8 mouse cellular contexts compared by ENCODE assay signal in the genomic region with DNA sequence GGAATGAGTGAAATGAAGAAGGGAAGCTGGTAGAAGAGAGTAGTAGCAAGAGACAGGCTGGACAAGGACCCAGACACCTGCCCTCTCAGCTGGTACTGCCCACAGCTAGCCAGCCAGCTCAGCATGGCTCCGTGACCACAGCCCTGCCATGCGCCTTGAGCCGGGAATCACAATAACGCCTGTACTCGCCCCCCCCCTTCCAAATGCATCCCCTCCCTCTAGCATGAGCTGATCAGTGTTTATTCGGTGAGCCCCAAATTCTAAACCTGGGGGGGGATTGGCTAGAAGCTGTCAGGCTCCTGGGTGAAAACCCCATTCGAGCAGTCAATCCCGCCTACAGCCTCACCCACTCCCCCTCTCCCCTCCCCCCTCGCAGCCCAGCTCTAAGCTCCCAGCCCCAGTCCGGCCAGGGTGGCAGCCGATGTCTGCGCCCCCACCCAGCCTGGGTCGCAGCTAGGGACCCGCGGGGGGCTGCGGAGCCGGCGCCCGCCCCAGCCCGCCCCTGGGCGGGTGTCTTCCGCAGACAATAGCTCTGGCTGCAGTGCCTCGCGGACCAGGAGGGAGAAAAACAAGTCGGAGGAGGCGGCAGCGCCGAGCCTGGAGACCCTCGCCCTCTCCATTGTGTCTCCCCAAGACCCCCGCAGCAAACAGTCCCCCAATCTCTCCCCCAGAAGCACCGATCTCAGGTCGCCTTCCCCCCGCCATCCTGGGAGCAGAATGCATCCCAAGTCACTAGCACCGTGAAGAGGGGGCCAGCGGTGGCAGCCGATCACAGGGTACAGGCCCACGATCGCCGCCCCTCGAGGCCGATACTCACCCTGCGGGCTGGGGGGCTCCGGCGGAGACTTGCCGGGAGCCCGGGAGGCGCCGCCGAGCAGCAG. TPM values are rescaled to one million over a fixed set of nuclear protein-coding genes. Genes with fewer than 3 reads are reported as not detected.
DNase-seq lines count a peak whose midpoint lies in the region; ATAC-seq lines count a peak whose summit lies in the region.

No protein-coding gene starts in this region.

- peaks cover 13% of the 10 kb centered on the region for H3K4me1 ChIP-seq in erythroblast, embryonic 14.5 days (ENCODE audit: control insufficient read depth)
- peaks cover 37% of the 10 kb centered on the region for H3K4me1 ChIP-seq in kidney, embryonic 16.5 days (ENCODE audit: insufficient read depth, low read length)
- H3K4me1 ChIP-seq in midbrain, embryonic 15.5 days, result peaks cover 44% of the 10 kb centered on the region

- DNase-seq in ovary, postnatal 36 days (ENCODE audit: low spot score), result peak; percentile 46
- no peak for DNase-seq in ovary, postnatal 14 days (ENCODE audit: low spot score)
- peak; percentile 82 for DNase-seq in cerebellum, adult 11-12 months
- DNase-seq in c-Kit-positive CD71-positive TER-119-positive erythroid progenitor cells, embryonic 14.5 days (ENCODE audit: low spot score), result no peak
- no peak for DNase-seq in urinary bladder, postnatal 10 days (ENCODE audit: low spot score)

- peak overlapping the region; percentile 98 for H3K9ac ChIP-seq in kidney, embryonic 16.5 days (replicated peaks; ENCODE audit: low read length)
- peak overlapping the region; percentile 99 for H3K9ac ChIP-seq in midbrain, embryonic 15.5 days

- no peaks in the 10 kb centered on the region for H3K36me3 ChIP-seq in erythroblast, embryonic 14.5 days (ENCODE audit: control insufficient read depth)
- H3K36me3 ChIP-seq in kidney, embryonic 16.5 days (ENCODE audit: insufficient read depth, low read length), result peaks cover 10% of the 10 kb centered on the region
- H3K36me3 ChIP-seq in midbrain, embryonic 15.5 days (replicated peaks), result peaks cover 9% of the 10 kb centered on the region; the same call in 1 of the 2 replicates

- H3K27ac ChIP-seq in kidney, embryonic 16.5 days (ENCODE audit: low read length), result peak overlapping the region; percentile 91
- peak overlapping the region; percentile 99 for H3K27ac ChIP-seq in midbrain, embryonic 15.5 days

- H3K27me3 ChIP-seq in erythroblast, embryonic 14.5 days (ENCODE audit: control insufficient read depth), result peaks cover 88% of the 10 kb centered on the region
- H3K27me3 ChIP-seq in kidney, embryonic 16.5 days (ENCODE audit: insufficient read depth, low read length), result no peaks in the 10 kb centered on the region
- peaks cover 4% of the 10 kb centered on the region; the same call in 1 of the 2 replicates for H3K27me3 ChIP-seq in midbrain, embryonic 15.5 days (replicated peaks)

- under 1% methylated on average over 49 of the region's 49 CpGs for WGBS in kidney, embryonic 16.5 days
- under 1% methylated on average over 40 of the region's 49 CpGs for WGBS in midbrain, embryonic 15.5 days

- H3K9me3 ChIP-seq in erythroblast, embryonic 14.5 days (ENCODE audit: control insufficient read depth, low read length), result peaks cover 8% of the 10 kb centered on the region
- no peaks in the 10 kb centered on the region for H3K9me3 ChIP-seq in kidney, embryonic 16.5 days (ENCODE audit: low read length)
- no peaks in the 10 kb centered on the region for H3K9me3 ChIP-seq in midbrain, embryonic 15.5 days

- H3K4me2 ChIP-seq in kidney, embryonic 16.5 days (replicated peaks; ENCODE audit: low read depth, low read length), result peak overlapping the region; percentile 80
- peak overlapping the region; percentile 85 for H3K4me2 ChIP-seq in midbrain, embryonic 15.5 days

- peak; percentile 42 for ATAC-seq in kidney, embryonic 16.5 days (ENCODE audit: low FRiP score, low TSS enrichment)
- peak; percentile 68 for ATAC-seq in midbrain, embryonic 15.5 days (replicated peaks)

- peak overlapping the region; percentile 48 for H3K4me3 ChIP-seq in erythroblast, embryonic 14.5 days (replicated peaks)
- peak overlapping the region; percentile 89 for H3K4me3 ChIP-seq in kidney, embryonic 16.5 days (ENCODE audit: low read length)
- peak overlapping the region; percentile 97 for H3K4me3 ChIP-seq in midbrain, embryonic 15.5 days

RNA-seq across cellular contexts. Expression of gene Fam171a2, which starts 0.7 kb away (rescaled TPM):
- 0.01 and 0.02 TPM in 2 replicates for polyA plus RNA-seq in erythroblast, embryonic 14.5 days (2012)
- polyA plus RNA-seq in kidney, embryonic 16.5 days (2015; fragmentation: Nextera tagmentation; extraction: Ambion mirVana), result 5.3 and 5.8 TPM in 2 replicates
- polyA plus RNA-seq in midbrain, embryonic 15.5 days (2015; fragmentation: Nextera tagmentation; extraction: Ambion mirVana), result 28.7 and 36.4 TPM in 2 replicates

RNA-seq across cellular contexts. Expression of gene Grn, which starts 16.7 kb away (rescaled TPM):
- 1.8 and 2.6 TPM in 2 replicates for polyA plus RNA-seq in erythroblast, embryonic 14.5 days (2012)
- polyA plus RNA-seq in kidney, embryonic 16.5 days (2015; fragmentation: Nextera tagmentation; extraction: Ambion mirVana), result 208 and 213 TPM in 2 replicates
- 75.2 and 82.0 TPM in 2 replicates for polyA plus RNA-seq in midbrain, embryonic 15.5 days (2015; fragmentation: Nextera tagmentation; extraction: Ambion mirVana)

RNA-seq across cellular contexts. Expression of gene Itga2b, which starts 23.1 kb away (rescaled TPM):
- 1.7 and 2.4 TPM in 2 replicates for polyA plus RNA-seq in erythroblast, embryonic 14.5 days (2012)
- polyA plus RNA-seq in kidney, embryonic 16.5 days (2015; fragmentation: Nextera tagmentation; extraction: Ambion mirVana), result 10.2 and 10.8 TPM in 2 replicates
- polyA plus RNA-seq in midbrain, embryonic 15.5 days (2015; fragmentation: Nextera tagmentation; extraction: Ambion mirVana), result 9.0 TPM in 2 replicates

RNA-seq across cellular contexts. Expression of gene Slc25a39, which starts 39.1 kb away (rescaled TPM):
- 579 and 725 TPM in 2 replicates for polyA plus RNA-seq in erythroblast, embryonic 14.5 days (2012)
- 337 and 360 TPM in 2 replicates for polyA plus RNA-seq in kidney, embryonic 16.5 days (2015; fragmentation: Nextera tagmentation; extraction: Ambion mirVana)
- polyA plus RNA-seq in midbrain, embryonic 15.5 days (2015; fragmentation: Nextera tagmentation; extraction: Ambion mirVana), result 146 and 168 TPM in 2 replicates

RNA-seq across cellular contexts. Expression of gene Rundc3a, which starts 53.6 kb away (rescaled TPM):
- polyA plus RNA-seq in erythroblast, embryonic 14.5 days (2012), result 1.8 and 2.1 TPM in 2 replicates
- polyA plus RNA-seq in kidney, embryonic 16.5 days (2015; fragmentation: Nextera tagmentation; extraction: Ambion mirVana), result 3.3 and 3.9 TPM in 2 replicates
- polyA plus RNA-seq in midbrain, embryonic 15.5 days (2015; fragmentation: Nextera tagmentation; extraction: Ambion mirVana), result 160 and 165 TPM in 2 replicates

Comparison
In these comparisons a context has a peak if more than half of its experiments do, and no peak if none do; other contexts are left out.
1. DNase-seq: peak in ovary, postnatal 36 days (single experiment) and cerebellum, adult 11-12 months (single experiment); none in ovary, postnatal 14 days (single experiment), c-Kit-positive CD71-positive TER-119-positive erythroid progenitor cells, embryonic 14.5 days (single experiment) and urinary bladder, postnatal 10 days (single experiment).
2. RNA of gene Grn, which starts 16.7 kb away (polyA plus RNA-seq): 208 to 213 TPM in kidney, embryonic 16.5 days and 75.2 to 82.0 TPM in midbrain, embryonic 15.5 days; 1.8 to 2.6 TPM in erythroblast, embryonic 14.5 days; every median in the first group is over 10 times any median in the second.
3. Peak in every context shown above with its lines, with median percentiles within 50 percentile points of each other: H3K4me3 ChIP-seq.